In the genomic region with DNA sequence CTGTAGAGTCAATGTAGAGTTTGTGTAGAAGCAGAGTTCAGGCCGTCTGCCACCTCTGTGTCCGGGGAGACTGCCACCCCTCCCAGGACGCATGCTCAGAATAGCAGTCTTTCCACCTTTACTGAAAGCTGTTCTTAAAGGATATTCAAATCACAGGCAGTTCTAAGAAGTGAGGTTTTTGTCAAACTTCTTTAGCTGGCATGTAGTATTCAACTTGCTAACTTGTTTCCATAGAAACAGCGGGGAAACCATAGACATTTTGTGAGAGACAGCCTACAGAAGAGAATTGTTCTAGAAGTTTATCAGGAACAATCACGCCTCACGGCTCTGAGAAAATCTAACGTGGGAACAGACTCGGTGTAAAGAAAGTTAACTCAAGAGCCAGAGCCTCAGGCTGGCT, we compare ENCODE assay signal across 21 mouse cellular contexts. TPM values are rescaled to one million over a fixed set of nuclear protein-coding genes. Genes with fewer than 3 reads are reported as not detected.
DNase-seq lines count a peak whose midpoint lies in the region; ATAC-seq and TF ChIP-seq lines count a peak whose summit lies in the region.
"Had no signal": no experiment of that assay in that cellular context is flagged by ENCODE, and none has a peak within 500 bp of the region (broad histone marks: within the 10 kb centered on the region; RNA-seq: fewer than 3 reads in every experiment).

No protein-coding gene starts in this region.

- peaks cover 6% of the 10 kb centered on the region; the same call in 1 of the 2 replicates for H3K36me3 ChIP-seq in kidney, embryonic 16.5 days (ENCODE audit: insufficient read depth, low read length)
- no peaks in the 10 kb centered on the region for H3K36me3 ChIP-seq in kidney, adult 2 months (ENCODE audit: control insufficient read depth, insufficient read depth, low read length)
- no peaks in the 10 kb centered on the region for H3K36me3 ChIP-seq in forebrain, embryonic 16.5 days (ENCODE audit: control insufficient read depth, insufficient read depth)
- H3K36me3 ChIP-seq in kidney, embryonic 14.5 days (ENCODE audit: control insufficient read depth, insufficient read depth, low read length): peaks cover 3% of the 10 kb centered on the region; the same call in 1 of the 2 replicates
- H3K36me3 ChIP-seq: lung, embryonic 15.5 days had no signal

- no peak overlapping the region for H3K9ac ChIP-seq in kidney, embryonic 16.5 days (replicated peaks; ENCODE audit: low read length)
- no peak overlapping the region for H3K9ac ChIP-seq in forebrain, embryonic 16.5 days (replicated peaks; ENCODE audit: low read depth, low read length)
- no peak overlapping the region for H3K9ac ChIP-seq in kidney, embryonic 14.5 days (ENCODE audit: low read depth, low read length)
- H3K9ac ChIP-seq: limb, embryonic 12.5 days; liver, embryonic 14.5 days; lung, embryonic 15.5 days had no signal

- ATAC-seq in kidney, embryonic 16.5 days (ENCODE audit: low FRiP score, low TSS enrichment): no peak
- peak; percentile 66 for ATAC-seq in forebrain, embryonic 16.5 days
- no peak for ATAC-seq in cerebellum, adult (ENCODE audit: insufficient number of reproducible peaks, low FRiP score, low TSS enrichment)
- ATAC-seq in kidney, embryonic 14.5 days (ENCODE audit: low FRiP score, low TSS enrichment): no peak

- H3K4me1 ChIP-seq in kidney, embryonic 16.5 days (ENCODE audit: insufficient read depth, low read length): no peaks in the 10 kb centered on the region
- no peaks in the 10 kb centered on the region for H3K4me1 ChIP-seq in kidney, adult 2 months (ENCODE audit: control insufficient read depth, insufficient read depth, low read length)
- peaks cover 6% of the 10 kb centered on the region; the same call in 1 of the 2 replicates for H3K4me1 ChIP-seq in cortical plate, adult 2 months (ENCODE audit: control insufficient read depth, insufficient read depth, low read length)
- H3K4me1 ChIP-seq in forebrain, embryonic 16.5 days (replicated peaks; ENCODE audit: control insufficient read depth, insufficient read depth, low read length): peaks cover 3% of the 10 kb centered on the region; the same call in 1 of the 2 replicates
- no peaks in the 10 kb centered on the region for H3K4me1 ChIP-seq in kidney, embryonic 14.5 days (ENCODE audit: control insufficient read depth, insufficient read depth, low read length)
- H3K4me1 ChIP-seq: limb, embryonic 12.5 days; lung, embryonic 15.5 days had no signal

- H3K27ac ChIP-seq in kidney, embryonic 16.5 days (ENCODE audit: low read length): peak overlapping the region; percentile 10; the same call in 1 of the 2 replicates
- H3K27ac ChIP-seq in kidney, adult 2 months (ENCODE audit: insufficient read depth, low read depth, low read length): no peak overlapping the region
- H3K27ac ChIP-seq in cortical plate, adult 2 months (ENCODE audit: insufficient read depth, low read length): 0 out of 2 replicates have a peak overlapping the region, but pooled peaks have one; percentile 20
- H3K27ac ChIP-seq in forebrain, embryonic 16.5 days (ENCODE audit: low read length): peak overlapping the region; percentile 20; the same call in 1 of the 2 replicates
- no peak overlapping the region for H3K27ac ChIP-seq in kidney, embryonic 14.5 days (ENCODE audit: low read depth, low read length)
- H3K27ac ChIP-seq: gastrocnemius, adult 2 months; heart, embryonic 10.5 days; limb, embryonic 12.5 days; liver, embryonic 14.5 days; lung, embryonic 15.5 days had no signal

- no peak for DNase-seq in kidney, adult 2 months
- peak; percentile 72 for DNase-seq in brain, adult 2 months (ENCODE audit: low read depth, low spot score)
- no peak for DNase-seq in right cerebral cortex, postnatal 10 days (ENCODE audit: low spot score in 2 of 2)
- DNase-seq: B cell, adult 2 months; cerebellum, adult 9-11 months; gastrocnemius, adult 2 months; kidney, adult 18-20 months; kidney, postnatal 36 days; layer of hippocampus, adult 9-11 months; lung, postnatal 4 days; right cerebral cortex, adult 18-20 months; thymus, postnatal 4 days had no signal

- no peaks in the 10 kb centered on the region for H3K27me3 ChIP-seq in kidney, embryonic 16.5 days (ENCODE audit: insufficient read depth, low read length)
- no peaks in the 10 kb centered on the region for H3K27me3 ChIP-seq in kidney, adult 2 months (replicated peaks; ENCODE audit: control insufficient read depth, insufficient read depth, low read length)
- H3K27me3 ChIP-seq in forebrain, embryonic 16.5 days (replicated peaks; ENCODE audit: control insufficient read depth, insufficient read depth, low read length): no peaks in the 10 kb centered on the region
- no peaks in the 10 kb centered on the region for H3K27me3 ChIP-seq in kidney, embryonic 14.5 days (ENCODE audit: control insufficient read depth, insufficient read depth, low read length)
- H3K27me3 ChIP-seq: limb, embryonic 12.5 days; lung, embryonic 15.5 days had no signal

- TF ChIP-seq POLR2A in kidney, adult 2 months (IDR thresholded peaks at IDR 0.05; ENCODE audit: low read depth, low read length): no peak
- no peak for TF ChIP-seq POLR2A in cortical plate, adult 2 months (IDR thresholded peaks at IDR 0.05; ENCODE audit: extremely low read depth, insufficient read depth, low read length)

- 77% methylated on average over 8 of the region's 8 CpGs for WGBS in kidney, embryonic 16.5 days
- WGBS in kidney, adult 2 months: 76% methylated on average over 8 of the region's 8 CpGs
- WGBS in forebrain, embryonic 16.5 days: 18% methylated on average over 8 of the region's 8 CpGs
- WGBS in kidney, embryonic 14.5 days: 83% methylated on average over 8 of the region's 8 CpGs

- no peak for TF ChIP-seq CTCF in kidney, adult 2 months (conservative IDR thresholded peaks at IDR 0.05; ENCODE audit: insufficient read depth, insufficient read length, low read depth, low read length)
- TF ChIP-seq CTCF in cortical plate, adult 2 months (IDR thresholded peaks at IDR 0.05; ENCODE audit: extremely low read depth, insufficient read depth, low read length): no peak

- H3K9me3 ChIP-seq in kidney, embryonic 16.5 days (ENCODE audit: low read length): no peaks in the 10 kb centered on the region
- no peaks in the 10 kb centered on the region for H3K9me3 ChIP-seq in forebrain, embryonic 16.5 days (ENCODE audit: control insufficient read depth, low read length)
- H3K9me3 ChIP-seq in kidney, embryonic 14.5 days (ENCODE audit: control insufficient read depth, low read length): no peaks in the 10 kb centered on the region
- H3K9me3 ChIP-seq: heart, embryonic 10.5 days; limb, embryonic 12.5 days; lung, embryonic 15.5 days had no signal

- H3K4me3 ChIP-seq in kidney, embryonic 16.5 days (ENCODE audit: low read length): no peak overlapping the region
- no peak overlapping the region for H3K4me3 ChIP-seq in kidney, adult 2 months (ENCODE audit: insufficient read depth, low read depth, low read length)
- no peak overlapping the region for H3K4me3 ChIP-seq in cortical plate, adult 2 months (ENCODE audit: insufficient read depth, low read length)
- H3K4me3 ChIP-seq in forebrain, embryonic 16.5 days (replicated peaks; ENCODE audit: low read length): no peak overlapping the region
- H3K4me3 ChIP-seq in kidney, embryonic 14.5 days (ENCODE audit: low read length): no peak overlapping the region
- H3K4me3 ChIP-seq: gastrocnemius, adult 2 months; heart, embryonic 10.5 days; limb, embryonic 12.5 days; lung, embryonic 15.5 days had no signal

- H3K4me2 ChIP-seq in kidney, embryonic 16.5 days (replicated peaks; ENCODE audit: low read depth, low read length): no peak overlapping the region
- H3K4me2 ChIP-seq in forebrain, embryonic 16.5 days (ENCODE audit: low read length): no peak overlapping the region
- no peak overlapping the region for H3K4me2 ChIP-seq in kidney, embryonic 14.5 days (replicated peaks; ENCODE audit: low read depth, low read length)
- H3K4me2 ChIP-seq: limb, embryonic 12.5 days; lung, embryonic 15.5 days had no signal

RNA-seq across cellular contexts. Expression of a gene that starts 9.1 kb away (rescaled TPM):
- 34.6 and 41.5 TPM in 2 replicates for polyA plus RNA-seq in kidney, embryonic 16.5 days (2015; fragmentation: Nextera tagmentation; extraction: Ambion mirVana)
- 71.1 and 82.9 TPM in 2 replicates for polyA plus RNA-seq in kidney, adult 2 months (2012; rRNA removed)
- 40.2 and 48.6 TPM in 2 replicates for polyA plus RNA-seq in cortical plate, adult 2 months (2012; rRNA removed)
- 2.7 and 4.8 TPM in 2 replicates for polyA plus RNA-seq in forebrain, embryonic 16.5 days (2015; fragmentation: Nextera tagmentation; extraction: Ambion mirVana)
- 9.2 and 36.9 TPM in 2 replicates for polyA plus RNA-seq in kidney, embryonic 14.5 days (2014; fragmentation: Nextera tagmentation; extraction: Ambion mirVana)

RNA-seq across cellular contexts. Expression of a gene that starts 9.1 kb away (rescaled TPM):
- polyA plus RNA-seq in kidney, embryonic 16.5 days (2015; fragmentation: Nextera tagmentation; extraction: Ambion mirVana): 41.1 and 42.9 TPM in 2 replicates
- polyA plus RNA-seq in kidney, adult 2 months (2012; rRNA removed): 14.2 and 15.6 TPM in 2 replicates
- polyA plus RNA-seq in cortical plate, adult 2 months (2012; rRNA removed): 158 and 167 TPM in 2 replicates
- 93.7 and 103 TPM in 2 replicates for polyA plus RNA-seq in forebrain, embryonic 16.5 days (2015; fragmentation: Nextera tagmentation; extraction: Ambion mirVana)
- polyA plus RNA-seq in kidney, embryonic 14.5 days (2014; fragmentation: Nextera tagmentation; extraction: Ambion mirVana): 29.8 and 34.2 TPM in 2 replicates

RNA-seq across cellular contexts. Expression of a gene that starts 47.2 kb away (rescaled TPM):
- polyA plus RNA-seq in kidney, embryonic 16.5 days (2015; fragmentation: Nextera tagmentation; extraction: Ambion mirVana): 0.55 and 0.86 TPM in 2 replicates
- polyA plus RNA-seq in kidney, adult 2 months (2012; rRNA removed): 0.55 and 1.4 TPM in 2 replicates
- polyA plus RNA-seq in cortical plate, adult 2 months (2012; rRNA removed): 0.15 and 0.55 TPM in 2 replicates
- polyA plus RNA-seq in forebrain, embryonic 16.5 days (2015; fragmentation: Nextera tagmentation; extraction: Ambion mirVana): 0.32 TPM in 1 of 2 replicates, not detected in the other
- 0.64 and 1.1 TPM in 2 replicates for polyA plus RNA-seq in kidney, embryonic 14.5 days (2014; fragmentation: Nextera tagmentation; extraction: Ambion mirVana)

Comparison
In these comparisons a context has a peak if more than half of its experiments do, and no peak if none do; other contexts are left out.
1. H3K27ac ChIP-seq: peak in kidney, embryonic 16.5 days (single experiment), cortical plate, adult 2 months (single experiment) and forebrain, embryonic 16.5 days (single experiment); none in kidney, adult 2 months (single experiment) and kidney, embryonic 14.5 days (single experiment).